Mouse (Mus musculus) ovary, postnatal 14 days (tissue): ENCODE data around the gene Rpl10a.
A peak's percentile ranks its signal among the peaks of the same experiment; 100 is the strongest.
"Not testable (repeated sequence)": the region's sequence is repeated elsewhere in the genome, so short reads cannot be mapped to it uniquely, and the experiment has no call there.

Experiments used
- DNase-seq: peaks from one replicate; pipeline ENCODE4 v3.0.0; 2022; ENCODE audit warnings: low spot score

Rpl10a gene

GRCm38 (mm10) chr17:28308297-28309195 is 19.7 kb upstream of the Rpl10a start:
- DNase-seq = peak; percentile 90

GRCm38 (mm10) chr17:28310831-28311230 is 17.4 kb upstream of the Rpl10a start:
- DNase-seq = no peak

DNA sequence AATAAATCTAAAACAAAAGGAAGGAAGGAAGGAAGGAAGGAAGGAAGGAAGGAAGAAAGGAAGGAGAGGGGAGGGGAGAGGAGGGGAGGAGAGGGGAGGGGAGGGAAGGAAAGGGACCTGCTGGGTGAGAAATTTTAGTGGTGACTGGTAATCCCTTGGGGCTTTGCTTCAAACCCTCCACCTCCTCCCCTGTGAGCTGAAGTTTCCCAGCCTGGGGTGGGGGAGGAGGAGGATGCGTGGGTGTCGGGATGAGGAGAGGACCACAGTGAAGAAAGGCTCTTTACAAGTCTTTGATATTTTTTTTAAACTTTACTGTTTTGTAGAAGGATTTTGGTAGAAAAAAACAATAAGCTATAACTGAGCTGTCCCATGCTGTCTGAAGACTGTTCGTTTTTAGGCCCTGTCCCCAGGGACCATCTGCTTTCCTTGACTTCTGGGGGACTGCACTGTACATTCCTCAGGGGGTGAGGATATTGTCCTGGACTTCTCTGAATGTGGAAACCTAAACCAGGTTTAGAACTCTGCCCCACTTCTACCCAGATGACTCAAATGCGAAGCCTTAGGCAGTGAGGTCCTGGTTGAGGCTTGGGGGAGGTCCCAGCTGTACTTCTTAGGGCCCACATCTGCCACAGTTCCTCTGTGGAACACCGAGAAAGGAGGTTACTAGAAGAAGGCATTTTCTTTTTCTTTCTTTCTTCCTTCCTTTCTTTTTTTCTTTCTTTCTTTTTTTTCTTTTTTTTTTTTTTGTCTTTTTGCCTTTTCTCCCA is 16.7 kb upstream of the Rpl10a start:
- DNase-seq = no peak

DNA sequence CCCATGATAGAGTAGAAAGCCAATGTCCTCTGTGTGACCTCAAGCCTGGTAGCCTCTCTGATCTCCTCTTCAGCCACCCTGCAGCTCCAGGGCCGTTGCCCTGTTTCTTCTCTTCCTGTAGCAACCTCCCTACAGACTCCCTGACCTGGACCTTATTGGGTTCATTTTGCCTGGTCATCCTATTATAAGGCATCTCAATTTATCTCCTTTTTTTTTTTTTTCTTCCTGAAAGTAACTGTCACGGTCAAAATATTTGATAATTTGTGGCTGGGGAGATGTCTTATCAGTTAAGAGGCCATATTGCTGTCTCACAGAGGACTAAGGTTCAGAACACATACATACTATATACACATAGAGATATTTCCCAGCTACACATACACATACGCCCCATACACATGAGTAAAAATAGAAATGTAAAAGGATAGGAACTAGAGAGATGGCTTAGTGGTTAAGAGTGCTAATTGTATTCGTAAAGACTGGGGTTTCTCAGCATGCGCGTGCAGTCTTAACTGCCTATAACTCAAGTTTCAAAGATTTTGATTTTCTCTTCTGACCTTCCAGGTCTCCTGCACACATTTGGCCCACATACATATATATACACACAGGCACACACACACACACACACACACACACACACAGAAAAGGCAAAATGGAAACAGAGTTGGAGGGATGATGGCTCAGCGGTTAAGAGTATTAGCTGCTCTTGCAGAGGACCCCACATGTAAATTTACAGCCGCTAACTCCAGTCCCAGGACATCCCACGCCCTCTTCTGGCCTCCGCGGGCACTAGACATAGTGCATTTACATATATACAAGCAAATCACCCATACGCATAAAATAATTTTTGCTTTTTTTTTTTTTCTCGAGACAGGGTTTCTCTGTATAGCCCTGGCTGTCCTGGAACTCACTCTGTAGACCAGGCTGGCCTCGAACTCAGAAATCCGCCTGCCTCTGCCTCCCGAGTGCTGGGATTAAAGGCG is 15.7 kb upstream of the Rpl10a start:
- DNase-seq = no peak

- DNase-seq = peak; percentile 85
These were observed 14.9 kb upstream of the Rpl10a start, which contains the start of gene Fance for GRCm38 (mm10) chr17:28313212-28313879. Gene Fance, plus strand, starts transcription at chr17:28313519.

GRCm38 (mm10) chr17:28313880-28314225 is 14.4 kb upstream of the Rpl10a start:
- no peak for DNase-seq

GRCm38 (mm10) chr17:28315611-28316160 is 12.6 kb upstream of the Rpl10a start:
- no peak for DNase-seq

- DNase-seq = no peak
These were observed 11.8 kb upstream of the Rpl10a start for GRCm38 (mm10) chr17:28316476-28316875.

- DNase-seq = no peak
These were observed 11.2 kb upstream of the Rpl10a start for GRCm38 (mm10) chr17:28317091-28317490.

DNA sequence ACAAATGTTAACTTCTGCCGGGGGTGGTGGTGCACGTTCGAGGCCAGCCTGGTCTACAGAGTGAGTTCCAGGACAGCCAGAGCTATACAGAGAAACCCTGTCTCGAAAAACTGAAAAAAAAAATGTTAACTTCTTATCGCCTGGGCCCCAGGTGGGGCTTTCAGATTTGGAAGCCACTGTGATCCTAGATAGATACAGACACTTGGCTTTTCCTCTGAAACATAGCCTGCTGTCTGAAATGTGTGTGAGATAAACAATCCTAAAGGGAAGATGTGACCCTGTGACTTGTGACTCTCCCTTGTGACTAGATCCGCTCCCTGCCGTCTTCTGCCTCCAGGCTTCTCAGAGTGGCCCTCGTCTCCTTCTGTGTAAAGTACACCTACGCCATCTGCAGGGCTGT is 10.5 kb upstream of the Rpl10a start:
- DNase-seq = no peak

DNA sequence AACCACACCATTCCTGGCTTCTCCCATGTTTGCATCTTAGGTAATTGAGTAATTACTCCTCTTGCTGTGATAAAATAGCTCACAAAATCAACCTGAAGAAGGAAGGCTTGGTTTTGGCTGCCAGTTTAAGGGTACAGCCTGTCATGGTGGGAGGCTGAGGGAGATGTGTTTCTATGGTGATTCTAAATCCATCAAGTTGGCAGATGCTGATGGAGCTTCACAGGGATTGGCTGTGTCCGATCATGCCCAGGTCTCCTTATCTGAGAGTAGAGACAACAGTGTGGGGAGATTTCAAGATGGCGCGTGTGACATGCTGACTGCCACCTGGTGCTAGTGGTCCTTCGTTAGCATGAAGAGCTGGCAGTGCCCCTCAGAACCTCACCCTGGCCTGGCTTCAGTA is 6.6 kb upstream of the Rpl10a start:
- no peak for DNase-seq

- no peak for DNase-seq
These were observed 4.5 kb upstream of the Rpl10a start for GRCm38 (mm10) chr17:28323786-28324185.

DNA sequence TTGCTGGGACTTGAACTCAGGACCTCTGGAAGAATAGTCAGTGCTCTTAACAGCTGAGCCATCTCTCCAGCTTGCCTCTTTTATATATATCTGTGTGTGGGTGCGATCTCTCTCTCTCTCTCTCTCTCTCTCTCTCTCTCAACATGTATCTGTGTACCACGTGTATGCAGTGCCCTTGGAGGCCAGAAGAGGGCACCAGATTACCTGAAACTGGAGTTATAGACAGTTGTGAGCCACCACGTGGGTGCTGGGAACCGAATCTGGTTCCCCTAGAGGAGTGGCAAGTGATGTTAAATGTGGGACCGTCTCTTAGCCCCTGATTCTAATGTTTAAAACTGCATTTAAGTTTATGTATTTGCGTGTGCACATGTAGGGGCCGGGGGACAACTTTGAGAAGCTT is 3.9 kb upstream of the Rpl10a start:
- not testable (repeated sequence) for DNase-seq

DNA sequence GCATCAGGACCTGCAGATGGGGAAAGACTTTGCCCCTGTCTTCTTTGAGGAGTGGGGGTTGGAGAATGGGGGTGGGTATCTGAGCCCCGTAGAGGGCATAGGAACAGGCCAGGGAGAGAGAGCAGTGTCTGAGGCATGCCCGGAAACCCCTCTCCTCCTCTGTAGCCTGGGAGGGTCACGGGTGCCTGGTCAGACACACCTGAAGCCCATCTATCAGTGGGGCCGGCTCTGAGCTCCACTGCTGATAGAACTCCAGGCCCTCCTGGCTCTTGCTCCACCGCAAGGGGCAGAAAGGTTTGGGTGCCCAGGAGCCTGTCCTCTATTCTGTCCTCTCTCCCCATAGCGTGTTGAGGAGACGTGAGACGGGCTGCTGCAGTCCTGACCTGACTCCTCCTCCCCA is 2.5 kb upstream of the Rpl10a start:
- DNase-seq = no peak

DNA sequence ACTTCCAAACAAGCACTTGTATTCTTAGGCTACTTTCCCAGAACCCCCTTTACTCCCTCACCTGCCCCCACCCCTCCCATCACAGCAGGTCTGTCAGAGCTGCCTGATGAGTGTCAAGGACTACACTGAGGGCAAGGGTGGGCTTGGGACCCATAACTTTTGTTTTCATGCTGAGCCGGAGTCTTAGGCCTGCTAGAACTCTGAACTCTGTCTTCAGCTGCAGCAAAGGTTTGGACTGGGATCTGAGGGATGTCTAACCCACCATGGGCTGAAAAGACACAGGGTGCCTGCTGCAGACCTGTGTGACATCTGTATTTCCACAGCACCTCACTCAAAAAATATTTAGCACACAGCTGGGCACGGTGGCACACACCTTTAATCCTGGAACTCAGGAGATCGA is 1.3 kb upstream of the Rpl10a start:
- DNase-seq = no peak

- no peak for DNase-seq
These were observed 472 bp upstream of the Rpl10a start for GRCm38 (mm10) chr17:28327673-28328325.

- DNase-seq = no peak
These were observed 675 bp downstream of the Rpl10a start for GRCm38 (mm10) chr17:28328946-28329345.

DNA sequence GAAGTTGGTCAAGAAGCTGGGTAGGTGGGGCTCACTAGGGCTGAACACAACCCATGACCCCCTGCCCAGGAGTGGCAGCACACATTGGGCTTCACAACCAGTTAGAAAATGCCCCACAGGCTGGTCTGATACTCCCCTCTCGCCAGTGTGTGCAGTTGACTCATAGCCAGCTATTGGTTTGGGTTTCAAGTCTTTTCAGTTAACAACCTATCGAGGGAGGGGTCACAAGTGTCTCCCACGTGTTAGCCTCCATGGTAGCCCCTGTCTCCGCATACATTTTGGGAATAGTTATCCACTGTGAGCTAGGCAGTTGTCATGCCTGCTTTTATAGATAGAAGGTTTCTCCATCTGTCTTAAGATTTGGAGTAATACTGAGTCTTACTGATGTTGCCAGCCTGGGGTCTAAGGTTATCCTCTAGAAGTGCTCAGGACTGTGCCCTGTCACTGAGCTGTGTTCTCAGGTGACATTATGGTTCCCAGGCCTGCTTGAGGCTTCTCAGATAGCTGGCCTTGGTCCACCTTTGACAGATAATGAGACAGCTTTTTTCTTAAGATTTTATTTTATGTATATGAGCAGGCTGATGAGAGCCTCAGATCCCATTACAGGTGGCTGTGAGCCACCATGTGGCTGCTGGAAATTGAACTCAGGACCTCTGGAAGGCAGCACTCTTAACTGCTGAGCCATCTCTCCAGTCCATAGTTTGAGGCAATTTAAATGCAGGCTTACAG is 1.4 kb downstream of the Rpl10a start:
- no peak for DNase-seq

DNA sequence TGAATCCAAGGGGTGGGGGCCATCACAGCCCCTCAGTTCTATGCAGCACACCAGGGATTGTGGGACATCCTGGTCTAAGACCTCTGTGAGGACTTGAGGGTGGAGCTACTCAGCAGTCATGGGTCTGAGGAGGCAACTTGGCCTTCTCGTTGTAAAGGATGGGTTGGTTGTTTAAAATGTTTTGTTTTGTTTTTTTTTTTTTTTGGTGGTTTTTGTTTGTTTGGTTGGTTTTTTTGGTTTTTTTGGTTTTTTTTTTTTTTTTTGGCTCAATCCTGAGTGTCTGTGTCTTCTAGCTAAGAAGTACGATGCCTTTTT is 1.9 kb downstream of the Rpl10a start:
- no peak for DNase-seq

DNA sequence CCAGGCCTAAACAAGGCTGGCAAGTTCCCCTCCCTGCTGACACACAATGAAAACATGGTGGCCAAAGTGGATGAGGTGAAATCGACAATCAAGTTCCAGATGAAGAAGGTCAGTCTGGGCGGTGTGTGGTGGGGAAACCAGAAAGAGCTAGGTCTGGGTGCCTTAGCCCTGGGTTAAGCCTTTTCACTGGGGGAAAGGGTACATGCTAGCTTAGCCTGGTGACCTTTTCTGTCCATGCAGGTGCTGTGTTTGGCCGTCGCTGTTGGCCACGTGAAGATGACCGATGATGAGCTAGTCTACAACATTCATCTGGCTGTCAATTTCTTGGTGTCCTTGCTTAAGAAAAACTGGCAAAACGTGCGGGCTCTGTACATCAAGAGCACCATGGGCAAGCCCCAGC is 2.3 kb downstream of the Rpl10a start:
- DNase-seq = not testable (repeated sequence)
